Mouse (Mus musculus) E14TG2a.4 (cell line): ENCODE measurements around the gene Ctnnb1.

Experiments used
- CTCF ChIP-seq: conservative IDR thresholded peaks from 2 replicates; pipeline ENCODE4 v1.5.1; 2014; ENCODE audit warnings: low read length
- NANOG ChIP-seq: IDR thresholded peaks from 2 replicates; pipeline ENCODE4 v1.6.1; 2014; ENCODE audit warnings: borderline replicate concordance, low read length, mixed read lengths
- POU5F1 ChIP-seq: IDR thresholded peaks from 2 replicates; pipeline ENCODE4 v1.6.1; 2014; ENCODE audit warnings: low read length, borderline replicate concordance

DNA sequence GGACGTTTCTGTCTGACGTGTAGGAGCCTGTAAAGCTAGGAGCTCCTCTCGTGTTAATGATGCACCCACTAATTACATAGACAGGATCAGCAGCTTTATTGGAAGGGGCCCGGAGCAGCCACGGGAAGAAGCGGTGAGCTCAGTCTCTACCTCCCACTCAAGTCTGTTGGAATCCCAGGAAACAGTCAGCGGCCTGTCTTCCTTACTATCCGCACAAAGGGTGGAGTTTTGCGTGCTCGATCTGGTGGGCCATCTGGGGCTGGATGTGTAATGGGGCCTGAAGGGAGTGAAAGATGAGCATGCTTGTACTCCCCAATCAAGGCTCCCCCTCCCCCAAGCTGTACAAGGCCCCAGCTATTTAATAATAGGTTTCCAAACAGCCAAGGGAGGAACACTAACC lies 44.3 kb upstream of the Ctnnb1 start:
- TF ChIP-seq CTCF: no peak
- no peak for TF ChIP-seq POU5F1
- TF ChIP-seq NANOG: no peak
